Mouse (Mus musculus) MEL (cell line): ENCODE measurements at regions not wholly inside any gene's neighbourhood (a gene's known extent, or its start where the extent isn't known, plus 50 kb on each side); places are given as distances from the start of the nearest gene placed in this dataset.

ENCODE experiments used
- DNase-seq: peaks from one replicate; pipeline ENCODE4 v3.0.0; 2011; ENCODE audit warnings: low read depth, low spot score
- H3K27ac ChIP-seq: 2 replicates; pipeline ENCODE4 v1.5.1; 2012; ENCODE audit warnings: low read depth, mild to moderate bottlenecking, control low read depth, low read length, moderate library complexity; ENCODE audit not compliant: control insufficient read depth
- H3K27me3 ChIP-seq, 2 experiments: fragments of 150-350 bp in 1 of 2; sonication (generic) in 1 of 2; 2 replicates each; pipeline ENCODE4 v1.6.1; 2012; ENCODE audit warnings: low read length in 2 of 2, mild to moderate bottlenecking in 2 of 2, improper control_type of control experiment in 1 of 2, moderate library complexity in 1 of 2; ENCODE audit not compliant: insufficient read depth in 2 of 2, control insufficient read depth in 1 of 2
- H3K36me3 ChIP-seq, 2 experiments: 2 replicates each; pipeline ENCODE4 v1.6.1; 2012 to 2014; ENCODE audit warnings: low read length in 2 of 2, improper control_type of control experiment in 1 of 2, inconsistent platforms in 1 of 2, mild to moderate bottlenecking in 1 of 2; ENCODE audit not compliant: insufficient read depth in 2 of 2, control insufficient read depth in 1 of 2
- H3K4me1 ChIP-seq, 2 experiments: fragments of 150-350 bp in 1 of 2; sonication (generic) in 1 of 2; 2 replicates each; pipeline ENCODE4 v1.6.1; 2012; ENCODE audit warnings: low read length in 2 of 2, improper control_type of control experiment in 1 of 2, mild to moderate bottlenecking in 1 of 2; ENCODE audit not compliant: insufficient read depth in 2 of 2, control insufficient read depth in 1 of 2
- H3K4me3 ChIP-seq, 2 experiments: fragments of 150-350 bp in 1 of 2; sonication (generic) in 1 of 2; 2 replicates each; pipeline ENCODE4 v1.5.1; 2012; ENCODE audit warnings: low read depth in 2 of 2, low read length in 2 of 2, mild to moderate bottlenecking in 2 of 2, moderate library complexity in 2 of 2, control low read depth in 1 of 2, improper control_type of control experiment in 1 of 2; ENCODE audit not compliant: control insufficient read depth in 1 of 2, insufficient read depth in 1 of 2
- H3K79me2 ChIP-seq: 2 replicates; pipeline ENCODE4 v1.6.1; 2012; ENCODE audit warnings: mild to moderate bottlenecking, low read length, moderate library complexity; ENCODE audit not compliant: control insufficient read depth, poor library complexity, insufficient read depth
- H3K9ac ChIP-seq: 2 replicates; pipeline ENCODE4 v1.6.1; 2012; ENCODE audit warnings: low read depth, mild to moderate bottlenecking, control low read depth, low read length, moderate library complexity; ENCODE audit not compliant: control insufficient read depth, poor library complexity, severe bottlenecking
- H3K9me3 ChIP-seq: fragments of 150-350 bp; sonication (generic); replicated peaks from 2 replicates; pipeline ENCODE4 v1.6.1; 2012; ENCODE audit warnings: mild to moderate bottlenecking, low read length, improper control_type of control experiment, moderate library complexity; ENCODE audit not compliant: insufficient read depth
- E2F4 ChIP-seq: IDR thresholded peaks from 2 replicates; pipeline ENCODE4 v1.6.1; 2011; ENCODE audit warnings: low read depth, low read length, improper control_type of control experiment, borderline replicate concordance
- EP300 ChIP-seq, 2 experiments: IDR thresholded peaks; 2 replicates each; pipeline ENCODE4 v1.6.1; 2011; ENCODE audit warnings: improper control_type of control experiment in 2 of 2, low read length in 2 of 2, low read depth in 1 of 2, mild to moderate bottlenecking in 1 of 2
- GATA1 ChIP-seq: IDR thresholded peaks from 2 replicates; pipeline ENCODE4 v1.6.1; 2011; ENCODE audit warnings: low read depth, low read length, improper control_type of control experiment
- MAX ChIP-seq: IDR thresholded peaks from 2 replicates; pipeline ENCODE4 v1.6.1; 2011; ENCODE audit warnings: low read length, improper control_type of control experiment
- MAZ ChIP-seq: IDR thresholded peaks from 2 replicates; pipeline ENCODE4 v1.6.1; 2012; ENCODE audit warnings: low read depth, mild to moderate bottlenecking, inconsistent platforms, low read length, improper control_type of control experiment
- MEF2A ChIP-seq: IDR thresholded peaks from 2 replicates; pipeline ENCODE4 v1.6.1; 2014; ENCODE audit warnings: low read depth, mild to moderate bottlenecking, inconsistent platforms, low read length, improper control_type of control experiment; ENCODE audit not compliant: poor library complexity, insufficient replicate concordance, severe bottlenecking; ENCODE audit errors: extremely low read depth
- NRF1 ChIP-seq: IDR thresholded peaks from 2 replicates; pipeline ENCODE4 v1.6.1; 2014; ENCODE audit warnings: low read depth, mild to moderate bottlenecking, inconsistent platforms, low read length, improper control_type of control experiment, moderate library complexity; ENCODE audit not compliant: poor library complexity, insufficient read depth, severe bottlenecking
- POLR2A ChIP-seq, 2 experiments: IDR thresholded peaks; 2 replicates each; pipeline ENCODE4 v1.6.1; 2011 to 2012; ENCODE audit warnings: low read length in 2 of 2, mild to moderate bottlenecking in 2 of 2, control low read depth in 1 of 2, improper control_type of control experiment in 1 of 2, low read depth in 1 of 2, moderate library complexity in 1 of 2; ENCODE audit not compliant: control insufficient read depth in 1 of 2, insufficient read depth in 1 of 2, poor library complexity in 1 of 2
- POLR2AphosphoS2 ChIP-seq: IDR thresholded peaks from 2 replicates; pipeline ENCODE4 v1.6.1; 2011; ENCODE audit warnings: low read length, improper control_type of control experiment
- SMC3 ChIP-seq: IDR thresholded peaks from 2 replicates; pipeline ENCODE4 v1.6.1; 2011; ENCODE audit warnings: low read depth, low read length, improper control_type of control experiment
- TAL1 ChIP-seq: IDR thresholded peaks from 2 replicates; pipeline ENCODE4 v1.6.1; 2012; ENCODE audit warnings: mild to moderate bottlenecking, inconsistent platforms, low read length, moderate library complexity, mixed read lengths
- TCF12 ChIP-seq: IDR thresholded peaks from 2 replicates; pipeline ENCODE4 v1.6.1; 2014; ENCODE audit warnings: low read depth, mild to moderate bottlenecking, inconsistent platforms, low read length, improper control_type of control experiment, moderate library complexity
- USF1 ChIP-seq: IDR thresholded peaks from 2 replicates; pipeline ENCODE4 v1.6.1; 2014; ENCODE audit warnings: low read depth, mild to moderate bottlenecking, inconsistent platforms, low read length, improper control_type of control experiment, moderate library complexity
- USF2 ChIP-seq, 2 experiments: IDR thresholded peaks; 2 replicates each; pipeline ENCODE4 v1.6.1; 2011 to 2012; ENCODE audit warnings: improper control_type of control experiment in 2 of 2, low read length in 2 of 2, borderline replicate concordance in 1 of 2, inconsistent platforms in 1 of 2, low read depth in 1 of 2, mild to moderate bottlenecking in 1 of 2; ENCODE audit not compliant: insufficient read depth in 1 of 2

DNA sequence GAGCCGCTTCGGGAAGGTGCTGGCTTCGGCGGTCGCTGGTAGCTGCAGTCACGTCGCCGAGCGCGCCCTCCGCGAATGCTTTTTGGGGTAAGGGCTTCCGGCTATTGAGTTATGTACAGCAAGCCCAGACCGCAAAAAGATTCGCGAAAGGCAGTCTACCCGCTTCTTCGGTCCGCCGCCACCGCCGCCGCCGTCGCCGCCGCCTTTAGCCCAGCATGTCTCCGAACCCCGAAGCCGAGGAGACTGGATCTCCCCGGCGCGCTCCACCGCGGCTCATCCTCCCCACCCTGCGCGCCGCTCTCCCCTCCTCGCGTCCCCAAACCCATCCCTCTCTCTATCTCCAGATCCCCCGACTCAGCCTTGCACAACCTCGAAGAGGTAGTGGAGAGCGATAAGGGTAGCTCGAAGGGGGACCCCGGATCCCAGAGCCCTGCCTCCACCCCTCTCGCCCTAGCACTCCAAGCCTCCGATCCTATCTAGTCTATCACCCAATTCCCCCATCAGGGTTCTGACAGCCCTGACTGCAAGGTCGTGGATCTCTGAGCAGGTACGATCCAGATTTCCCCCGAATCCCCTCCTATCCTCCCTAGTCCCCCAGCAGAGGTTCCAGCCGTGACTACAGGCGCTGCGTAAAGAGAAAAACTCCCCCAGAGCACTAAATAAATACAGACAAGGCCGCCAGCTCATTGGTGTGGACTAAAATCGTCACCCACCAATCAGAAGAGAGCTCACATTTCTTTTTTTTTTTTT lies 83.7 kb upstream of the Hsd17b12 start:
- no peaks in the 10 kb centered on the region for H3K79me2 ChIP-seq
- H3K9ac ChIP-seq, result no peak overlapping the region
- H3K9me3 ChIP-seq, result no peaks in the 10 kb centered on the region
- no peak overlapping the region for H3K27ac ChIP-seq
- H3K36me3 ChIP-seq, result no peaks in the 10 kb centered on the region
- H3K27me3 ChIP-seq, result no peaks in the 10 kb centered on the region
- TF ChIP-seq E2F4, result no peak
- TF ChIP-seq TAL1, result no peak
- TF ChIP-seq USF2 (IDR thresholded peaks at IDR 0.05; ENCODE audit: borderline replicate concordance in 1 of 2, insufficient read depth in 1 of 2, low read depth in 1 of 2, low read length in 2 of 2), result no peak
- TF ChIP-seq MAX, result no peak
- TF ChIP-seq MAZ, result no peak
- H3K4me3 ChIP-seq, result no peak overlapping the region
- DNase-seq, result no peak
- no peaks in the 10 kb centered on the region for H3K4me1 ChIP-seq

DNA sequence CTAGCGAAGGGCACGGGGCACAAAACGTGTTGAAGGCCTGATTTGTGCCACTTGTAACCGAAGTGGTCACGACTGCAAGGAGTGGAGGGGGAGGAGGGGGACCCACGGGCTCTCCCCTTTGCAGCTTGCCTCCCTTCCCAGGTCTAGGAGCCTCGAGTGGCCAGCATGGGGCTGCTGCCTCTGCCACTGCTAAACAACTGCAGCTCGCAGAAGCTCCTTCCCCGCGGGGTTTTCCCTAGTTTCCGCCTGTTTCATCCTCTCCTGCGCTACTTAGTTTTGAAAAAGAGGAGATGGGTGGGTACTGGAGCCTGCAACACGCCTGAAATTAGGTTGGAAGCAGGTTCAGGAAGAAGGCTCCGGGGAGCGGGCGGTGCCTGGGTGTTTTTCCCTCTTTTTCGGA lies 82.6 kb upstream of the Hsd17b12 start:
- Histone ChIP-seq H3K9ac (no peak overlapping the region), H3K9me3 (no peaks in the 10 kb centered on the region), H3K79me2 (no peaks in the 10 kb centered on the region), H3K27me3 (no peaks in the 10 kb centered on the region), H3K36me3 (no peaks in the 10 kb centered on the region), H3K27ac (no peak overlapping the region), H3K4me3 (no peak overlapping the region), H3K4me1 (no peaks in the 10 kb centered on the region)
- no peak for DNase-seq
- TF ChIP-seq GATA1, result no peak
- no peak for TF ChIP-seq TCF12
- no peak for TF ChIP-seq NRF1
- no peak for TF ChIP-seq EP300 (IDR thresholded peaks at IDR 0.05; ENCODE audit: low read depth in 1 of 2, low read length in 2 of 2)
- TF ChIP-seq MEF2A, result no peak
- no peak for TF ChIP-seq POLR2AphosphoS2
- TF ChIP-seq SMC3, result no peak
- no peak for TF ChIP-seq POLR2A (IDR thresholded peaks at IDR 0.05; ENCODE audit: control insufficient read depth in 1 of 2, insufficient read depth in 1 of 2, low read depth in 1 of 2, low read length in 2 of 2, poor library complexity in 1 of 2)
- no peak for TF ChIP-seq USF2 (IDR thresholded peaks at IDR 0.05; ENCODE audit: borderline replicate concordance in 1 of 2, insufficient read depth in 1 of 2, low read depth in 1 of 2, low read length in 2 of 2)

DNA sequence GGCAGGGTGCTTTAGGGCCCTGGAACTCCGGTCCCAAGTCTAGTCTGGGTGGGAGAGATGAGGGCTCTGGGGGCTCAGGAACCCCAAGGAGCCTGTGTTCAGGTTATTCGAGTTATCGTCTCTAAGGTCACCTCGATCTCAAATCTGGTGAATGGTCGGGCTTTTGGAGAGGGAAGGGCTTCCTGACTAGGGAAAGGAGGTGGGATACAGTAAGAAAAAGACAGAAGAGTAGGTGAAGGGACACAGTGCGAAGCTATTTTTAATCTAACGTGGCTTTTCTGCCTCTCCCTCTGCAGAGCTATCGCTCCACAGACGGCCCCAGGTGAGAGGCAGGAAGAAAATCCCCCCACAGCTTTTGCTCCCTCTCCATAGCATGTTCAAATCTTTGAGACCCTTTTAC lies 81.8 kb upstream of the Hsd17b12 start:
- no peak overlapping the region for H3K9ac ChIP-seq
- H3K36me3 ChIP-seq, result no peaks in the 10 kb centered on the region
- H3K27me3 ChIP-seq, result no peaks in the 10 kb centered on the region; a peak in 2 of 4 replicates
- no peaks in the 10 kb centered on the region for H3K4me1 ChIP-seq
- no peaks in the 10 kb centered on the region for H3K79me2 ChIP-seq
- H3K9me3 ChIP-seq, result no peaks in the 10 kb centered on the region
- no peak for DNase-seq
- TF ChIP-seq TAL1 (no peak), MAZ (no peak), USF1 (no peak)
- TF ChIP-seq, all 39 proteins: peak for 0
- Histone ChIP-seq H3K27ac (no peak overlapping the region), H3K4me3 (no peak overlapping the region)
